Mouse (Mus musculus) neural tube, embryonic 15.5 days (tissue): ENCODE measurements around the gene Skida1. TPM values are rescaled to one million over a fixed set of nuclear protein-coding genes. Genes with fewer than 3 reads are reported as not detected.

Experiments
- microRNA-seq: library from miRNA; unstranded; fragments of <30 nt; microRNA quantifications from one replicate; pipeline ENCODE4, GENCODE M21; 2017
- polyA plus RNA-seq: library from polyadenylated mRNA; unstranded; fragments of >200 nt; fragmentation: Nextera tagmentation; extraction: Ambion mirVana; gene quantifications from 2 replicates; pipeline ENCODE4 v1.2.1, GENCODE M21; 2015

The Skida1 gene
- polyA plus RNA-seq, 1 experiment from 2014 or later, result 5.2 TPM

Small RNA genes lying within 50 kb of the gene (microRNA-seq; reads per million reads assigned to microRNA genes)
- 1.2 reads per million for gene Mir7655

Other genes starting within 250 kb of the Skida1 start
- not detected in 2 replicates for gene H2al2a, start 52.1 kb downstream of the Skida1 start, polyA plus RNA-seq
- 8.6 and 13.1 TPM in 2 replicates for gene A930004D18Rik, start 11.3 kb downstream of the Skida1 start, polyA plus RNA-seq
- 46.2 and 57.7 TPM in 2 replicates for gene Mllt10, start 6.2 kb upstream of the Skida1 start, polyA plus RNA-seq